Mouse (Mus musculus): ENCODE results near the gene Csnk2a1.
A peak's percentile ranks its signal among the peaks of the same experiment; 100 is the strongest.

Csnk2a1 gene

DNA sequence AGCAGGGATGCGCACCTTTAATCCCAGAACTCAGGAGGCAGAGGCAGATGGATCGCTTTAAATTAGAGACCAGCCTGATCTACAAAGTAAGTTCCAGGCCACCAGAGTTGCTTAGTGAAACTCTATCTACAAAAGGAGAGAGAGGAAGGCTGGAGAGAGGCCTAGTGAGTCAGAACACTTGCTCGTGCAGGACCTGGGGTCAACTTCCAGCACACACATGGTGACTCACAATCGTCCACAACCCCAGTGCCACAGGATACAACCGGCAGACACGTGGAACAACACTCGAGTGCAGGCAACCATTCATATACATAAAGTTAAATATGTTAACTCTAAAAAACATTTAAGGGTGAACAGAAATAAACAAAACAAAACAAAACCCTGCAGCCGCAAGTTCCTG is 100.0 kb downstream of the Csnk2a1 start:
- no peak for DNase-seq

DNA sequence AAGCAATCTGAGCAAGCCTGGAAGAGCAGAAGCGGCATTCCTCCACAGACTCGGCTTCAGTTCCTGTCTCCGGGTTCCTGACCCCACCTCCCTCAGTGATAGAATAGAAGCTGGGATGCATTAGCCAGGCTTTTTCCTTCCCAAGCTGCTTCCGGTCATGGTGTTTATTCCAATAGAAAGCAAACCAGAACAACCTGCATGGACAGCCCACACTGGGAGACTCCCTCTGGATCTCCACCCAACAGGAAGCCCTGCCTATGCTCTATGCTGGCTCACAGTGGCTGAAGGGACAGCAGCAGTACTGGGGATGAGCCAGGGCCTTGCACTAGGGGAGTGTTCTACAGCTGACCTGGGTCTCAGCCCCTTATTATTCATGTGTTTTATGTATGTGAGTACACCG is 101.3 kb downstream of the Csnk2a1 start:
- DNase-seq: no peak

DNA sequence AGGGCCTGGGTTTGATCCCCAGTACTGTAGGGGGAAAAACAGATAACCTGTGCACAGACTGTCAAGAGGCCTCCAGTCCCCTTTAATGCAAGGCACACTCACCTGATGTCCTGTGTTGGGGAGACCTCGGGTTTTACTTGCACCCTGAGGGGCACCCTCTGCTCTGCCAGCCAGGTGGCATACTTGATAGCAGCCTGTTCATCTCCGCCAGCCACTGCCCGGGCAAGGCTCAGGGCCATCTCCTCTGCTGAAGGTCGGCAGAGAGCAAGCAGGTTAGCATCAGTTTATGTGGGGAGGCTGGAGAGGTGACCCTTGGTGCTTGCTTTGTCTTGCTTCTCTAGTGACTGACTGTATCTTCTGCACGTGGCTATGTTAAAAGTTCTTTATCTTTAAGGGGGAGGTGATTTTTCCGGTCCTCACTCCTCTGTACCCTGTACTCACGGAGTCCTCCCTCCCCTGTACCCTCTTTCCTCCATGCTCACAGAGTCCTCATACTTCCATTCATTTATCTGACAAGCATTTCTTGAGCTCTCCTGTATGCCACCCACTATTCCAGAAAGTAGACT is 104.3 kb downstream of the Csnk2a1 start:
- DNase-seq: peak; percentile 44
